Mouse (Mus musculus) CD8-positive naive resting alpha-beta T cell, adult 2 months (primary cell): ENCODE data around the gene Cd8a.
"Not testable (repeated sequence)": the region's sequence is repeated elsewhere in the genome, so short reads cannot be mapped to it uniquely, and the experiment has no call there.

ENCODE experiments used
- DNase-seq, 2 experiments: peaks; one replicate each; pipeline ENCODE4 v3.0.0; 2022; ENCODE audit warnings: low read depth in 2 of 2, low spot score in 2 of 2

Cd8a gene

GRCm38 (mm10) chr6:71373249-71373775 lies at the start of gene Cd8a:
Gene Cd8a, plus strand, starts transcription at chr6:71373427.
- peak in 1 of 2 experiments; percentile 62 for DNase-seq

GRCm38 (mm10) chr6:71324816-71325215 lies 48.4 kb upstream of the Cd8a start:
- DNase-seq, result no peak

GRCm38 (mm10) chr6:71329881-71330280 lies 43.3 kb upstream of the Cd8a start:
- DNase-seq, result no peak

- no peak for DNase-seq
These were observed 42.7 kb upstream of the Cd8a start for GRCm38 (mm10) chr6:71330486-71330885.

- not testable (repeated sequence) for DNase-seq
These were observed 41.7 kb upstream of the Cd8a start for GRCm38 (mm10) chr6:71331491-71331890.

GRCm38 (mm10) chr6:71332236-71332965 lies 40.8 kb upstream of the Cd8a start:
- no peak for DNase-seq

GRCm38 (mm10) chr6:71333031-71333430 lies 40.2 kb upstream of the Cd8a start:
- DNase-seq, result no peak

- DNase-seq, result peak in 1 of 2 experiments; percentile 56
These were observed 39.5 kb upstream of the Cd8a start for GRCm38 (mm10) chr6:71333578-71334273.

GRCm38 (mm10) chr6:71337666-71338065 lies 35.6 kb upstream of the Cd8a start:
- DNase-seq, result no peak

- DNase-seq, result no peak
These were observed 34.3 kb upstream of the Cd8a start for GRCm38 (mm10) chr6:71338941-71339340.

GRCm38 (mm10) chr6:71339351-71339750 lies 33.9 kb upstream of the Cd8a start:
- no peak for DNase-seq

GRCm38 (mm10) chr6:71341179-71341578 lies 32.0 kb upstream of the Cd8a start:
- DNase-seq, result peak in 1 of 2 experiments; percentile 57

GRCm38 (mm10) chr6:71348006-71348405 lies 25.2 kb upstream of the Cd8a start:
- DNase-seq, result no peak

GRCm38 (mm10) chr6:71351201-71351600 lies 22.0 kb upstream of the Cd8a start:
- peak in 1 of 2 experiments; percentile 62 for DNase-seq

- no peak for DNase-seq
These were observed 21.0 kb upstream of the Cd8a start for GRCm38 (mm10) chr6:71352201-71352600.

GRCm38 (mm10) chr6:71352866-71353427 lies 20.3 kb upstream of the Cd8a start:
- DNase-seq, result no peak

GRCm38 (mm10) chr6:71353722-71354121 lies 19.5 kb upstream of the Cd8a start:
- no peak for DNase-seq

GRCm38 (mm10) chr6:71357493-71357892 lies 15.7 kb upstream of the Cd8a start:
- peak; percentile 59 to 60 for DNase-seq

- DNase-seq, result no peak
These were observed 13.0 kb upstream of the Cd8a start for GRCm38 (mm10) chr6:71360221-71360620.

- DNase-seq, result no peak
These were observed 12.5 kb upstream of the Cd8a start for GRCm38 (mm10) chr6:71360751-71361150.

GRCm38 (mm10) chr6:71361156-71361670 lies 12.0 kb upstream of the Cd8a start:
- DNase-seq, result no peak

GRCm38 (mm10) chr6:71363995-71364394 lies 9.2 kb upstream of the Cd8a start:
- DNase-seq, result no peak
